Mouse (Mus musculus) cerebellum, adult 11-12 months (tissue): ENCODE results near the gene Prps1l3.

Experiments used
- DNase-seq: peaks from one replicate; pipeline ENCODE4 v3.0.0; 2022

Prps1l3 gene

DNA sequence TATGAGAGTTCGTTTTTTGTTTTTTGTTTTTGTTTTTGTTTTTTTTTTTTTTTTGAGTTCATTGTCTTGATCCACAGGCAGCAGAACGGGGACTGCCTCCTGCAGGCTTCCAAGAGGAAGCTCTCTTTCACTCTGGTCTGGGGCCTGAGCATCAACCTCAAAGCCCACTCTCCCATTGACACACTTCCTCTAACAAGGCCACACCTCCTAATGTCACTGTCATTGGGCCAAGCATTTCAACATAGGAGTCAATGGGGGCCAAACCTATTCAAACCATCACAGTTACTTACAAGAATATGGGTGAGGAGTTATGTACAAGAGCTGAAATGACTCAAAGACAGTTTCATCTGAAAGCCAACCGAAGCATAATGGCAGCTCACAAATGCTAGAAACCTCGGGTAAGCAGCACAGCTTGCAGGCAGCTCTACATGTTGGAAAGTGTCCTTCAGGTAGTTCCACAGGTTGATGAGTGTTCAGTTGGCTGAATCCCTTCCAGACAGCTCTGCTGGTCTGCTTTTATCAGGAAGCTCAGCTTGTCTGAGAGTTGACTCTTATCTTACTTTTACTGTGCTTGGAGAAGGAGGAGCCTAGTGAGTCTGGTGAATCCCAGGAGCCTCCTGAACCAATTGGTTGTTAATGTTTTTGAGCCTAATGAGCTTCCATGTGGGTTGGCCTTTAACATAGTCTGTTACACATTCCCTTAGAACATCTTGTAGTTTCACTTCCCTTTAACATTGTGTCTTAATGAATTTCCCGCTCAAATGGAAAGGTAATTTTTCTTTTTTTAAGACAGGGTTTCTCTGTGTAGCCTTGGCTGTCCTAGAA, 13.7 kb downstream of the Prps1l3 start:
- DNase-seq, result no peak

DNA sequence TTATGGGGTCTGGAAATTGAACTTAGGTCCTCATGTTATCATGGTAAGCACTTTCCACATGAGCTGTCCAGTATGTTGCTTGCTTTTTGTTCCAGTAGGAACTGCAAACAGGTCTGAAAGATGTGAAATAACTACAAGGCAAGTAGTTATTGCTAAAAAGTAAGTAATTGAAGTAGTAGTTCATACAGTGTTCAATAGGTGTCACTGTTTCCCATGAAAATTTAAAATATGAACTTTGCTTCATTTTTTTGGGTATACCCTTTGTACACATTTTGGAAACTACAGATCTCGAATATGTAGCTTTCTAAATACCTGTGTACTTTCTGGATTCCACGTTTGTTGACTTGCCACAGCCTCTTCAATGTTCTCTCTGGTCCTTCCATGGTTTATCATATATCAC, 28.4 kb downstream of the Prps1l3 start:
- DNase-seq, result no peak

DNA sequence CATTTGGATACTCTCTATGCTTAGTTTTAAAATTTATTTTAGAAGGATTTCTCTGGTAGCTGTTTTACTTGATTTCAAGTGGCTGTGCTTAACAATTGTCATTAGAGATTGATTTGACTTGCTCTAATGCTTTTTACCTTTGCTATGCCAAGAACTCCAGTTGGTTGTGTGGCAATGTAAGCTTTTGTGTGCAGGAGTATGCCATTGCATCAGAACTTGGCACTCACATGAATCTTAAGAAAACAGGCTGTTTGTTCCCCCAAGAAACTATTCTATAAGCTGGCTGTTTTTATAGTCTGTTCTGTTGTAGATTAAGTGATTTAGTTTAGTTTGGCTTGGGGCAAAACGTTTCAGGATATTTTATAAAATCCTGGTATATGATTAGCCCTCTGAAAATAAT, 45.2 kb downstream of the Prps1l3 start:
- DNase-seq, result no peak

DNA sequence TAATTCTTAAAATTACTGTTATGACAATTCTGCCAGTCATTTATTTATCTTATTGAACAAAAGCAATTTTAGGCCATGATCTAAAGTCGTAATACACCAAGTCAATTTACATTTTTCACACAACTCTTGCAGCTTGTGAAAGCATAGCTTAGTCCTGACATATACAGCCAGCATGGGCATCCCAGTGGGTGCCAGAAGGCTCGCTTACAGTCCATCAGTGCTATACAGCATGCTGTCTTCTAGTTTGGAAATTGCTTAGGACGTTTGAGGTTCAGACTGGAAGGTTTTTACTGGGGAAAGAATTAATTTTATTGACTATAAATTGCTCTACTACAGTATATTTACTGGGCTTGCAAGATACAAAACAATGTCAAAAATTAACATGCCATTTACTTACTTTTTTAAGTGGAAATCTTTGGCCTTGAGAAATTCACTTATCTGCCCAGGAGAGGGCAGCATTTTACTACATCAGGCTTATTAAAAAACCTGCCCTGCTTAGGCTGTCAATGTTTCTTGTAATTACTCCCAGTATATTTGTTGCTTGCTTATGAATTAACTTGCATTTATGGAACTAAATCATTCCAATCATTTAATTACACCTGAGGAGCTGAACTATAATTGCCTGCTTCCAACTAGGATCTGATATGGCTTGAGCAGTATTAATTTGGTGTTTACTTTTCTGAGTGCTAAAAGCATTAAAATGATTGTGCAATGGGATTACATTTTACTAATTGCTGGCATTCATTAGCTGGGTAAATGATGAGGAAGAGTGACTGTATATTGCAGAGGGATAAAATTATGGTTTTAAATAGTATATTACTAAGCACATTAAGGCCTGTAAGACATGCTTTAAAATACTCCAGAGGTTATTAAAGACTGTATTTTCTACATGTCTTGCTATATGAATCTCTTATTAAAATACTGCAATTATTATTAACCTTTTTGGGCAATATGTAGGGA, 51.2 kb downstream of the Prps1l3 start:
- DNase-seq, result no peak

DNA sequence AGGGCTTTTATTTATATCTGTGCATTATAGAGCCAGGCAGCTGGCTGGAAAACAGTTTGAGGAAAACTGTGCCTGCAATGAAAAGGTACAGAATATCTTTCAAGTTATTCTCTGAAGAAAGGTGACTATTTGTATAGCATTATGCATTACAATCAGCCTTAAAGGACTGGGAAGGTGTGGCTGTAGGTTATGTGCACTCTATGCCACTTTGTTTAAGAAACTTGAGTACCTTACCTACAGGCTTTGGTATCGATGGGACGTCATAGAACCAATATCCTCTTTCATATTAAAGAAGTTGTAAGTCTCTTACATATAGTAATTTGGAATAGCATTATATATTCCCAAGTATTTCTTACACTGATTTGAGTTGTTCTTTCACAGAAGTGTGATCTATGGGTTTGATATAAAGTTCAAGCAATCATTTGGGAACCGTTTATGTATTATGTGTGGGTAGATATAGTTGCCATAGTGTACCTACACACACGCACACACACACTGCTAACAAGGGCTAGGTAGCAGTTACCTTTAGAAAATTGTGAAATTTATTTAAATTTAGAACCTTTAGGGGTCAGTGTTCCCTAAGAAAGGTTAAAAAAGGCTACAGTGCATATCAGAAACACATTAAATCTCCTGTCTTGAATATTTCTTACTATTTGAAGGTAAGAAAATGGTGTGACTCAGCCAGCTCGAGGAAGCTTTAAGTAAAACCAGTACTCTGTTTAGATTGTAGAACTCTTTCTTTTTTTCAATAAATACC, 55.3 kb downstream of the Prps1l3 start:
- DNase-seq, result no peak
